Mouse (Mus musculus) brain, embryonic 14.5 days (tissue): ENCODE results near the gene T2.
"Not testable (repeated sequence)": the region's sequence is repeated elsewhere in the genome, so short reads cannot be mapped to it uniquely, and the experiment has no call there.

Source experiments
- CTCF ChIP-seq: fragments of 200-500 bp; IDR thresholded peaks from 2 replicates; pipeline ENCODE4 v1.5.1; 2012; ENCODE audit warnings: inconsistent platforms, mild to moderate bottlenecking, moderate library complexity, borderline replicate concordance; ENCODE audit not compliant: insufficient read depth, insufficient read length; ENCODE audit errors: extremely low read depth
- POLR2A ChIP-seq: fragments of 200-500 bp; IDR thresholded peaks from 2 replicates; pipeline ENCODE4 v1.6.1; 2012; ENCODE audit warnings: mild to moderate bottlenecking, inconsistent platforms, borderline replicate concordance; ENCODE audit not compliant: poor library complexity, insufficient read depth, insufficient read length, severe bottlenecking; ENCODE audit errors: extremely low read depth

- TF ChIP-seq CTCF, POLR2A: not testable (repeated sequence)
These were observed 52.2 kb downstream of the T2 start for GRCm38 (mm10) chr17:8408002-8408401.
